Mouse (Mus musculus): ENCODE results near the gene Tmem30c. TPM values are rescaled to one million over a fixed set of nuclear protein-coding genes. Genes with fewer than 3 reads are reported as not detected.

Gene Tmem30c
- 0.06 TPM in 1 of 2 replicates, not detected in the other for polyA plus RNA-seq (2016; fragmentation: Nextera tagmentation; extraction: Ambion mirVana)

GRCm38 (mm10) chr16:57292765-57293164, at the start of gene Tmem30c:
Gene Tmem30c (minus strand): TSS chr16:57292865.
- Histone ChIP-seq H3K27me3 (replicated peaks; ENCODE audit: low read depth, poor library complexity, severe bottlenecking) (no peaks in the 10 kb centered on the region), H3K36me3 (replicated peaks) (no peaks in the 10 kb centered on the region)
- 75% methylated on average over 2 of the region's 2 CpGs for WGBS

GRCm38 (mm10) chr16:57340613-57340898, 47.9 kb upstream of the Tmem30c start:
- H3K27me3 ChIP-seq (replicated peaks; ENCODE audit: low read depth, poor library complexity, severe bottlenecking), result no peaks in the 10 kb centered on the region
- no peaks in the 10 kb centered on the region for H3K9me3 ChIP-seq
- no peak for DNase-seq (ENCODE audit: low spot score)
- WGBS, result 57% methylated on average over 5 of the region's 5 CpGs
- no peak overlapping the region for H3K27ac ChIP-seq (replicated peaks)
- H3K4me1 ChIP-seq, result peaks cover 24% of the 10 kb centered on the region
- H3K36me3 ChIP-seq (replicated peaks), result no peaks in the 10 kb centered on the region
- H3K4me3 ChIP-seq, result no peak overlapping the region

More at GRCm38 (mm10) chr16:57292765-57293164, at the start of gene Tmem30c:
- no peaks in the 10 kb centered on the region for H3K9me3 ChIP-seq
- DNase-seq (ENCODE audit: low spot score), result no peak
- no peak within 1 kb of the TSS for H3K27ac ChIP-seq (replicated peaks)
- H3K4me3 ChIP-seq, result no peak within 1 kb of the TSS
- H3K4me1 ChIP-seq, result no peaks in the 10 kb centered on the region

- Histone ChIP-seq H3K9me3 (no peaks in the 10 kb centered on the region), H3K27me3 (replicated peaks; ENCODE audit: low read depth, poor library complexity, severe bottlenecking) (no peaks in the 10 kb centered on the region), H3K27ac (replicated peaks) (no peak overlapping the region), H3K4me3 (no peak overlapping the region), H3K36me3 (replicated peaks) (no peaks in the 10 kb centered on the region), H3K4me1 (peaks cover 24% of the 10 kb centered on the region)
- WGBS, result 79% methylated on average over 8 of the region's 8 CpGs
- DNase-seq (ENCODE audit: low spot score), result no peak
These were observed 47.3 kb upstream of the Tmem30c start for GRCm38 (mm10) chr16:57339765-57340612.

- WGBS, result 79% methylated on average over 11 of the region's 11 CpGs
- Histone ChIP-seq H3K27me3 (replicated peaks; ENCODE audit: low read depth, poor library complexity, severe bottlenecking) (no peaks in the 10 kb centered on the region), H3K27ac (replicated peaks) (no peak overlapping the region), H3K9me3 (no peaks in the 10 kb centered on the region), H3K4me3 (no peak overlapping the region), H3K4me1 (peaks cover 24% of the 10 kb centered on the region), H3K36me3 (replicated peaks) (no peaks in the 10 kb centered on the region)
- DNase-seq (ENCODE audit: low spot score), result no peak
These were observed 44.2 kb upstream of the Tmem30c start for GRCm38 (mm10) chr16:57336770-57337423.

- no peak for DNase-seq (ENCODE audit: low spot score)
- 71% methylated on average over 7 of the region's 7 CpGs for WGBS
- H3K27ac ChIP-seq (replicated peaks), result no peak overlapping the region
These were observed 39.6 kb upstream of the Tmem30c start for GRCm38 (mm10) chr16:57332301-57332700.

GRCm38 (mm10) chr16:57330111-57330510, 37.4 kb upstream of the Tmem30c start:
- Histone ChIP-seq H3K27me3 (replicated peaks; ENCODE audit: low read depth, poor library complexity, severe bottlenecking) (no peaks in the 10 kb centered on the region), H3K4me3 (no peak overlapping the region), H3K36me3 (replicated peaks) (no peaks in the 10 kb centered on the region), H3K27ac (replicated peaks) (no peak overlapping the region), H3K4me1 (0 out of 2 replicates have a peak, but pooled peaks cover 10% of the 10 kb centered on the region), H3K9me3 (no peaks in the 10 kb centered on the region)
- DNase-seq (ENCODE audit: low spot score), result no peak
- 87% methylated on average over 2 of the region's 2 CpGs for WGBS

More at GRCm38 (mm10) chr16:57332301-57332700, 39.6 kb upstream of the Tmem30c start:
- Histone ChIP-seq H3K9me3 (no peaks in the 10 kb centered on the region), H3K4me1 (0 out of 2 replicates have a peak, but pooled peaks cover 10% of the 10 kb centered on the region), H3K4me3 (no peak overlapping the region), H3K36me3 (replicated peaks) (no peaks in the 10 kb centered on the region), H3K27me3 (replicated peaks; ENCODE audit: low read depth, poor library complexity, severe bottlenecking) (no peaks in the 10 kb centered on the region)

GRCm38 (mm10) chr16:57329028-57329427, 36.4 kb upstream of the Tmem30c start:
- Histone ChIP-seq H3K27me3 (replicated peaks; ENCODE audit: low read depth, poor library complexity, severe bottlenecking) (no peaks in the 10 kb centered on the region), H3K36me3 (replicated peaks) (no peaks in the 10 kb centered on the region), H3K4me3 (no peak overlapping the region), H3K4me1 (0 out of 2 replicates have a peak, but pooled peaks cover 10% of the 10 kb centered on the region), H3K9me3 (no peaks in the 10 kb centered on the region), H3K27ac (replicated peaks) (no peak overlapping the region)
- 74% methylated on average over 8 of the region's 8 CpGs for WGBS
- no peak for DNase-seq (ENCODE audit: low spot score)

GRCm38 (mm10) chr16:57326996-57327395, 34.3 kb upstream of the Tmem30c start:
- Histone ChIP-seq H3K9me3 (no peaks in the 10 kb centered on the region), H3K27me3 (replicated peaks; ENCODE audit: low read depth, poor library complexity, severe bottlenecking) (no peaks in the 10 kb centered on the region), H3K27ac (replicated peaks) (no peak overlapping the region), H3K4me1 (0 out of 2 replicates have a peak, but pooled peaks cover 10% of the 10 kb centered on the region), H3K4me3 (no peak overlapping the region), H3K36me3 (replicated peaks) (no peaks in the 10 kb centered on the region)
- DNase-seq (ENCODE audit: low spot score), result no peak
- WGBS, result 59% methylated on average over 7 of the region's 7 CpGs

- Histone ChIP-seq H3K4me1 (peaks cover 16% of the 10 kb centered on the region), H3K27me3 (replicated peaks; ENCODE audit: low read depth, poor library complexity, severe bottlenecking) (no peaks in the 10 kb centered on the region), H3K27ac (replicated peaks) (no peak overlapping the region), H3K36me3 (replicated peaks) (0 out of 2 replicates have a peak, but pooled peaks cover 5% of the 10 kb centered on the region), H3K4me3 (no peak overlapping the region), H3K9me3 (peaks cover 4% of the 10 kb centered on the region; the same call in 1 of the 2 replicates)
- 60% methylated on average over 7 of the region's 7 CpGs for WGBS
- DNase-seq (ENCODE audit: low spot score), result no peak
These were observed 26.8 kb upstream of the Tmem30c start for GRCm38 (mm10) chr16:57319284-57320124.

GRCm38 (mm10) chr16:57318637-57319125, 26.0 kb upstream of the Tmem30c start:
- no peak overlapping the region for H3K4me3 ChIP-seq

GRCm38 (mm10) chr16:57317882-57318636, 25.4 kb upstream of the Tmem30c start:
- Histone ChIP-seq H3K27me3 (replicated peaks; ENCODE audit: low read depth, poor library complexity, severe bottlenecking) (no peaks in the 10 kb centered on the region), H3K36me3 (replicated peaks) (0 out of 2 replicates have a peak, but pooled peaks cover 5% of the 10 kb centered on the region), H3K4me1 (peaks cover 19% of the 10 kb centered on the region), H3K4me3 (no peak overlapping the region), H3K9me3 (peaks cover 4% of the 10 kb centered on the region; the same call in 1 of the 2 replicates), H3K27ac (replicated peaks) (no peak overlapping the region)
- no peak for DNase-seq (ENCODE audit: low spot score)
- WGBS, result 52% methylated on average over 13 of the region's 13 CpGs

More at GRCm38 (mm10) chr16:57318637-57319125, 26.0 kb upstream of the Tmem30c start:
- DNase-seq (ENCODE audit: low spot score), result no peak
- Histone ChIP-seq H3K9me3 (peaks cover 4% of the 10 kb centered on the region; the same call in 1 of the 2 replicates), H3K27ac (replicated peaks) (no peak overlapping the region), H3K27me3 (replicated peaks; ENCODE audit: low read depth, poor library complexity, severe bottlenecking) (no peaks in the 10 kb centered on the region), H3K36me3 (replicated peaks) (0 out of 2 replicates have a peak, but pooled peaks cover 5% of the 10 kb centered on the region), H3K4me1 (peaks cover 19% of the 10 kb centered on the region)
- WGBS, result 78% methylated on average over 8 of the region's 8 CpGs

All from embryonic facial prominence, embryonic 10.5 days (tissue).